Mouse (Mus musculus) CH12.LX (cell line): ENCODE measurements around the gene Pex12. TPM values are rescaled to one million over a fixed set of nuclear protein-coding genes. Genes with fewer than 3 reads are reported as not detected.
A peak's percentile ranks its signal among the peaks of the same experiment; 100 is the strongest.

Source experiments
- DNase-seq: peaks from one replicate; pipeline ENCODE4 v3.0.0-alpha.2; 2013; ENCODE audit errors: extremely low read depth
- H3K27ac ChIP-seq: 2 replicates; pipeline ENCODE4 v1.5.1; 2012; ENCODE audit warnings: low read depth, mild to moderate bottlenecking, control low read depth, moderate library complexity; ENCODE audit not compliant: insufficient read depth
- H3K27me3 ChIP-seq: replicated peaks from 2 replicates; pipeline ENCODE3; 2012; ENCODE audit warnings: inconsistent platforms
- H3K36me3 ChIP-seq, 2 experiments: replicated peaks in 1 of 2; 2 replicates each; pipeline versions ENCODE3 to v1.6.1; 2012; ENCODE audit warnings: inconsistent platforms in 1 of 2, low read length in 1 of 2, mild to moderate bottlenecking in 1 of 2, mixed read lengths in 1 of 2, moderate library complexity in 1 of 2; ENCODE audit not compliant: control insufficient read depth in 1 of 2, insufficient read depth in 1 of 2
- H3K4me1 ChIP-seq, 2 experiments: 2 replicates each; pipeline ENCODE4 v1.6.1; 2012; ENCODE audit warnings: inconsistent platforms in 1 of 2, moderate library complexity in 1 of 2; ENCODE audit not compliant: insufficient read depth in 2 of 2, control insufficient read depth in 1 of 2
- H3K4me2 ChIP-seq: 2 replicates; pipeline ENCODE4 v1.6.1; 2012; ENCODE audit warnings: low read depth, mild to moderate bottlenecking, control low read depth; ENCODE audit not compliant: poor library complexity, insufficient read depth, severe bottlenecking
- H3K4me3 ChIP-seq, 3 experiments: fragments of 150-350 bp in 1 of 3; sonication (generic) in 1 of 3; replicated peaks in 1 of 3; 2 replicates each; pipeline versions ENCODE3 to v1.5.1; 2011 to 2012; ENCODE audit warnings: low read depth in 2 of 3, low read length in 2 of 3, mild to moderate bottlenecking in 2 of 3, moderate library complexity in 2 of 3, control low read depth in 1 of 3, improper control_type of control experiment in 1 of 3, inconsistent platforms in 1 of 3, mixed read lengths in 1 of 3; ENCODE audit not compliant: poor library complexity in 1 of 3
- H3K79me2 ChIP-seq: replicated peaks from 2 replicates; pipeline ENCODE4 v1.6.1; 2012; ENCODE audit warnings: mild to moderate bottlenecking, moderate library complexity; ENCODE audit not compliant: control insufficient read depth, poor library complexity, insufficient read depth, severe bottlenecking; ENCODE audit errors: extremely low read depth
- H3K9ac ChIP-seq: 2 replicates; pipeline ENCODE4 v1.6.1; 2012; ENCODE audit warnings: low read depth, mild to moderate bottlenecking, control low read depth, moderate library complexity; ENCODE audit not compliant: insufficient read depth
- H3K9me3 ChIP-seq: replicated peaks from 2 replicates; pipeline ENCODE3; 2012; ENCODE audit warnings: low read length, inconsistent platforms, mixed read lengths
- CTCF ChIP-seq, 2 experiments: IDR thresholded peaks in 1 of 2; conservative IDR thresholded peaks in 1 of 2; 2 replicates each; pipeline ENCODE4 v1.5.1; 2011 to 2012; ENCODE audit warnings: low read depth in 2 of 2, low read length in 2 of 2, improper control_type of control experiment in 1 of 2, inconsistent platforms in 1 of 2, mild to moderate bottlenecking in 1 of 2, moderate library complexity in 1 of 2
- E2F4 ChIP-seq: IDR thresholded peaks from 2 replicates; pipeline ENCODE4 v1.6.1; 2011; ENCODE audit warnings: low read depth, low read length, improper control_type of control experiment; ENCODE audit not compliant: insufficient replicate concordance
- ELF1 ChIP-seq: IDR thresholded peaks from 2 replicates; pipeline ENCODE4 v1.6.1; 2014; ENCODE audit warnings: low read depth, mild to moderate bottlenecking, inconsistent platforms, low read length, improper control_type of control experiment
- EP300 ChIP-seq: IDR thresholded peaks from 2 replicates; pipeline ENCODE4 v1.6.1; 2011; ENCODE audit warnings: low read length, improper control_type of control experiment
- HCFC1 ChIP-seq: IDR thresholded peaks from 2 replicates; pipeline ENCODE4 v1.6.1; 2012; ENCODE audit warnings: low read depth, mild to moderate bottlenecking, inconsistent platforms, low read length, improper control_type of control experiment
- IRF4 ChIP-seq: IDR thresholded peaks from 2 replicates; pipeline ENCODE4 v1.6.1; 2014; ENCODE audit warnings: low read depth, mild to moderate bottlenecking, inconsistent platforms, low read length, improper control_type of control experiment
- JUND ChIP-seq: conservative IDR thresholded peaks from 2 replicates; pipeline ENCODE4 v1.6.1; 2011; ENCODE audit warnings: low read depth, low read length, improper control_type of control experiment
- KAT2A ChIP-seq: IDR thresholded peaks from 2 replicates; pipeline ENCODE4 v1.6.1; 2012; ENCODE audit warnings: low read length, improper control_type of control experiment, inconsistent platforms; ENCODE audit not compliant: insufficient replicate concordance
- MAFK ChIP-seq: IDR thresholded peaks from 2 replicates; pipeline ENCODE4 v1.6.1; 2011; ENCODE audit warnings: low read length, improper control_type of control experiment; ENCODE audit not compliant: insufficient replicate concordance
- MAX ChIP-seq: IDR thresholded peaks from 2 replicates; pipeline ENCODE4 v1.6.1; 2011; ENCODE audit warnings: low read length, improper control_type of control experiment
- MEF2A ChIP-seq: IDR thresholded peaks from 2 replicates; pipeline ENCODE4 v1.6.1; 2014; ENCODE audit warnings: low read depth, mild to moderate bottlenecking, inconsistent platforms, low read length, improper control_type of control experiment, borderline replicate concordance
- MYC ChIP-seq: IDR thresholded peaks from 2 replicates; pipeline ENCODE4 v1.6.1; 2011; ENCODE audit warnings: low read depth, mild to moderate bottlenecking, improper control_type of control experiment, low read length
- NELFE ChIP-seq: IDR thresholded peaks from 2 replicates; pipeline ENCODE4 v1.6.1; 2011; ENCODE audit warnings: low read depth, low read length, improper control_type of control experiment
- NRF1 ChIP-seq: IDR thresholded peaks from 2 replicates; pipeline ENCODE4 v1.6.1; 2014; ENCODE audit warnings: low read depth, mild to moderate bottlenecking, inconsistent platforms, low read length, improper control_type of control experiment, moderate library complexity
- POLR2AphosphoS2 ChIP-seq: IDR thresholded peaks from 2 replicates; pipeline ENCODE4 v1.6.1; 2011; ENCODE audit warnings: low read depth, low read length, improper control_type of control experiment
- RAD21 ChIP-seq: IDR thresholded peaks from 2 replicates; pipeline ENCODE4 v1.6.1; 2011; ENCODE audit warnings: low read depth, mild to moderate bottlenecking, low read length, improper control_type of control experiment, moderate library complexity
- SIN3A ChIP-seq: IDR thresholded peaks from 2 replicates; pipeline ENCODE4 v1.6.1; 2012; ENCODE audit warnings: low read length, improper control_type of control experiment, inconsistent platforms
- SMC3 ChIP-seq: IDR thresholded peaks from 2 replicates; pipeline ENCODE4 v1.6.1; 2011; ENCODE audit warnings: low read depth, low read length, improper control_type of control experiment
- ZKSCAN1 ChIP-seq: IDR thresholded peaks from 2 replicates; pipeline ENCODE4 v1.6.1; 2012; ENCODE audit warnings: low read depth, inconsistent platforms, low read length, improper control_type of control experiment, borderline replicate concordance
- ZMIZ1 ChIP-seq: IDR thresholded peaks from 2 replicates; pipeline ENCODE4 v1.6.1; 2012; ENCODE audit warnings: low read depth, mild to moderate bottlenecking, inconsistent platforms, low read length, improper control_type of control experiment
- dilution Hi-C: fragments of 300-500 bp; cut with MboI; formaldehyde crosslinking; loops from 2 replicates; pipeline ENCODE4 v1.14.3; 2020; ENCODE audit warnings: low sequenced_read_pairs; ENCODE audit not compliant: extremely low pct_unique_long_range_greater_than_20kb, extremely low pct_ligation_motif_present
- in situ Hi-C: fragments of 300-500 bp; cut with MboI; formaldehyde crosslinking; loops from 3 replicates; pipeline ENCODE4 v1.14.3; 2019; ENCODE audit warnings: low sequenced_read_pairs, low pct_ligation_motif_present, low pct_unique_long_range_greater_than_20kb, mixed read lengths
- polyA plus RNA-seq: library from polyadenylated mRNA; unstranded; fragments of >175 nt; gene quantifications from 2 replicates; pipeline ENCODE4 v1.2.1, GENCODE M21; 2012; ENCODE audit warnings: low read depth; ENCODE audit not compliant: insufficient read length
- total RNA-seq, 2 experiments: library from RNA; depleted of rRNA; stranded (reverse); fragments of 300-350 nt in 1 of 2; fragments of >200 nt in 1 of 2; gene quantifications; 2 replicates each; pipeline ENCODE4 v1.2.3; 2012 to 2014

The Pex12 gene
- total and polyA plus RNA-seq, 3 experiments, result 8.2 to 30.7 (median 9.5) TPM

DNA sequence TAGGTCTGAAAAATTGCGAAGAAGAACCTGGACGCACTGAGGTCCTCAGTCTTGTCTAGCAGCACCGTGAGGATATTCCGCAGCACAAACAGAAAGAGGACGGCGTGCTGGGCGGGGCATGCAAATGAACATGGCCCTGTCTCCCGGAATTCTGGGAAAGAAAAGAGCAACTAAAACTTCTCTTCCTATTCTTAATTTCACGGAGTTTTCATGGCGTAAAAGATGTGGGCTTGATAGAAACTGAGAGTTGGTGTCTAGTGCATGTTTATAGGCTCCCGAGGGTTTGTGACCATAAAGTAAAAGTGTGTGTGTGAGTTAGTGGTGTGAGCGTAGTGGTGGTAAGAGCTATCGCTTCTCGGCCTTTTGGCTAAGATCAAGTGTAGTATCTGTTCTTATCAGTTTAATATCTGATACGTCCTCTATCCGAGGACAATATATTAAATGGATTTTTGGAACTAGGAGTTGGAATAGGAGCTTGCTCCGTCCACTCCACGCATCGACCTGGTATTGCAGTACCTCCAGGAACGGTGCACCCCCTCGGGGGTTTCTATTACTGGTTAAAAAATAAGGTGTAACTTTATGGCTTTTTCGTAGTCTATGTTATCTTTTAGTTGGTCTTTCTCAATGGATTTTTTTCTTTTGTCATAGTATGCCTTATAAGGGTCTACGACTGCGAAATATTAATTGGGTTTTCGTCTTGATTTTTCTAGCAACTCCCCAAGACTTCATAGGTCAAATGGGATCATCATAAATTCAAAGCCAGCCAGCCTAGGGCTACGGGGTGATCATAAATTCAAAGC, 31.0 kb downstream of the Pex12 start (continued):
- peak; percentile 100 for TF ChIP-seq POLR2AphosphoS2
- peak; percentile 44 for TF ChIP-seq MAX
- TF ChIP-seq MYC, result peak; percentile 68; the same call in 1 of the 2 replicates
- TF ChIP-seq ZKSCAN1, result no peak
- peak; percentile 20; the same call in 1 of the 2 replicates for TF ChIP-seq SMC3
- peak; percentile 83 for TF ChIP-seq JUND
- TF ChIP-seq SIN3A, result peak; percentile 84
- peak; percentile 64 for TF ChIP-seq MAFK
- TF ChIP-seq CTCF (conservative IDR thresholded peaks at IDR 0.05 in 1 of 2, IDR thresholded peaks at IDR 0.05 in 1 of 2; ENCODE audit: low read depth in 2 of 2, low read length in 2 of 2), result no peak
- TF ChIP-seq RAD21, result no peak
- peak; percentile 68 for TF ChIP-seq ELF1
- 0 out of 2 replicates have a peak, but pooled peaks have one; percentile 62 for TF ChIP-seq E2F4
- no peak for TF ChIP-seq KAT2A
- peak; percentile 10 for TF ChIP-seq NRF1
- TF ChIP-seq IRF4, result peak; percentile 73
- TF ChIP-seq MEF2A, result peak; percentile 88

DNA sequence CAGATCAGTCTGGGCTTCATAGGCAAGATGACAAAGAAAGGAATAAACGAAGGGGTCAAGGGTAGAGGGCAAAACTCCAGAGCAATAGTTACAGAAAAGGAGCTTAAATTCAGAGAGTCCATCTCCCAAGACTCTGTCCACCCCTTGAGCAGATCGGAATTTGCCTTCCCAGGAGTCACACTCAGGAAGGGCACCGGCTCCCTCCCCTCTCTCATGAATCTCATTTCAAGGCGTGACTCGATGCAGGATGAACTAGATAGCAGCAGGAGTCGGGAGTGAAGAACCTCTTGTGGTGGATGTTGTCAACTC, 31.6 kb downstream of the Pex12 start:
- Histone ChIP-seq H3K4me1 (peaks cover 3 to 17% of the 10 kb centered on the region in 2 experiments; a peak in 3 of 4 replicates), H3K4me3 (peak overlapping the region; percentile 47 to 79 (median 55)), H3K36me3 (no peaks in the 10 kb centered on the region), H3K9ac (peak overlapping the region; percentile 83), H3K79me2 (no peaks in the 10 kb centered on the region), H3K4me2 (peak overlapping the region; percentile 74), H3K27ac (no peak overlapping the region), H3K9me3 (no peaks in the 10 kb centered on the region), H3K27me3 (peaks cover 29% of the 10 kb centered on the region)
- DNase-seq, result no peak
- in situ Hi-C loops, result no loop called here
- dilution Hi-C loops, result no loop called here
- TF ChIP-seq JUND (no peak), EP300 (peak; percentile 25; the same call in 1 of the 2 replicates)

DNA sequence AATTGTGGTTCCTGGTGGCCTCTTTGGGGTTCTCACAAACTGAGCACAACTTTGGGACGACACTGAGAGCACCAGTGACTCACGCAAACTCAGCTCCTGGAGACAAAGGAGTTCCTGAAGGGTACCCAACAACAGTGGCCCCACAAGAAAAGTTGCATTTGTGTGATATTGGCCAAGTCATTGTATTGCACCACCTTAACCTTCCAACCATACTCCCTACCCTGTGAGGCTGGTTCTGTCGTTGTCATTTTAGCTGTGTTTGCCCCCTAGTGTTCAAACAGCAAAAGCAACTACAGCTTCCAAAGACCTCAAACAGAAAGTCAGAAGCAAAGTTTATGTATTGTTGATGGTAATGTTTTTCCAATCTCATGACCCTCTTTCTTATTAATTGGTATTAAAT, 39.2 kb downstream of the Pex12 start:
- dilution Hi-C loops, result no loop called here
- no peak overlapping the region for H3K27ac ChIP-seq
- DNase-seq, result peak; percentile 62

More for the DNA sequence above, 39.2 kb downstream of the Pex12 start:
- Histone ChIP-seq H3K4me3 (no peak overlapping the region), H3K9ac (no peak overlapping the region), H3K27me3 (no peaks in the 10 kb centered on the region), H3K9me3 (no peaks in the 10 kb centered on the region), H3K4me2 (no peak overlapping the region), H3K36me3 (peaks cover 26 to 30% of the 10 kb centered on the region in 2 experiments), H3K79me2 (no peaks in the 10 kb centered on the region), H3K4me1 (no peaks in the 10 kb centered on the region)
- in situ Hi-C loops, result loop anchor here (10.0 kb wide), 1 partner anchor 348 kb away; the partner anchor contains the start of gene Unc45b
- TF ChIP-seq CTCF (conservative IDR thresholded peaks at IDR 0.05 in 1 of 2, IDR thresholded peaks at IDR 0.05 in 1 of 2; ENCODE audit: low read depth in 2 of 2, low read length in 2 of 2) (peak; percentile 84 to 86), ZMIZ1 (no peak), NELFE (0 out of 2 replicates have a peak, but pooled peaks have one; percentile 4), SMC3 (peak; percentile 72), HCFC1 (no peak), RAD21 (peak; percentile 79), EP300 (no peak)
